Mouse (Mus musculus): ENCODE measurements around the gene Cacng8. TPM values are rescaled to one million over a fixed set of nuclear protein-coding genes. Genes with fewer than 3 reads are reported as not detected.

Cacng8 gene
- polyA plus RNA-seq, 1 experiment = 26.3 TPM

- no peak for TF ChIP-seq CTCF (IDR thresholded peaks at IDR 0.05; ENCODE audit: borderline replicate concordance, extremely low read depth, insufficient read depth, insufficient read length)
- no peak for TF ChIP-seq POLR2A (IDR thresholded peaks at IDR 0.05; ENCODE audit: borderline replicate concordance, extremely low read depth, insufficient read depth, insufficient read length, poor library complexity, severe bottlenecking)
- no peak for DNase-seq (ENCODE audit: low read depth)
Observed at GRCm38 (mm10) chr7:3366705-3367516, 23.6 kb upstream of the Cacng8 start.

GRCm38 (mm10) chr7:3367569-3367968 lies 22.9 kb upstream of the Cacng8 start:
- TF ChIP-seq CTCF (IDR thresholded peaks at IDR 0.05; ENCODE audit: borderline replicate concordance, extremely low read depth, insufficient read depth, insufficient read length) = no peak
- no peak for TF ChIP-seq POLR2A (IDR thresholded peaks at IDR 0.05; ENCODE audit: borderline replicate concordance, extremely low read depth, insufficient read depth, insufficient read length, poor library complexity, severe bottlenecking)
- no peak for DNase-seq (ENCODE audit: low read depth)

GRCm38 (mm10) chr7:3368311-3368710 lies 22.2 kb upstream of the Cacng8 start:
- DNase-seq (ENCODE audit: low read depth) = peak; percentile 24
- TF ChIP-seq CTCF (IDR thresholded peaks at IDR 0.05; ENCODE audit: borderline replicate concordance, extremely low read depth, insufficient read depth, insufficient read length) = no peak
- no peak for TF ChIP-seq POLR2A (IDR thresholded peaks at IDR 0.05; ENCODE audit: borderline replicate concordance, extremely low read depth, insufficient read depth, insufficient read length, poor library complexity, severe bottlenecking)

GRCm38 (mm10) chr7:3369189-3369588 lies 21.3 kb upstream of the Cacng8 start:
- peak; percentile 15 for DNase-seq (ENCODE audit: low read depth)
- TF ChIP-seq CTCF (IDR thresholded peaks at IDR 0.05; ENCODE audit: borderline replicate concordance, extremely low read depth, insufficient read depth, insufficient read length) = no peak
- no peak for TF ChIP-seq POLR2A (IDR thresholded peaks at IDR 0.05; ENCODE audit: borderline replicate concordance, extremely low read depth, insufficient read depth, insufficient read length, poor library complexity, severe bottlenecking)

GRCm38 (mm10) chr7:3370407-3370806 lies 20.1 kb upstream of the Cacng8 start:
- DNase-seq (ENCODE audit: low read depth) = no peak
- no peak for TF ChIP-seq CTCF (IDR thresholded peaks at IDR 0.05; ENCODE audit: borderline replicate concordance, extremely low read depth, insufficient read depth, insufficient read length)
- TF ChIP-seq POLR2A (IDR thresholded peaks at IDR 0.05; ENCODE audit: borderline replicate concordance, extremely low read depth, insufficient read depth, insufficient read length, poor library complexity, severe bottlenecking) = no peak

GRCm38 (mm10) chr7:3372376-3372775 lies 18.1 kb upstream of the Cacng8 start:
- no peak for TF ChIP-seq POLR2A (IDR thresholded peaks at IDR 0.05; ENCODE audit: borderline replicate concordance, extremely low read depth, insufficient read depth, insufficient read length, poor library complexity, severe bottlenecking)
- no peak for TF ChIP-seq CTCF (IDR thresholded peaks at IDR 0.05; ENCODE audit: borderline replicate concordance, extremely low read depth, insufficient read depth, insufficient read length)
- no peak for DNase-seq (ENCODE audit: low read depth)

GRCm38 (mm10) chr7:3373754-3374153 lies 16.7 kb upstream of the Cacng8 start:
- DNase-seq (ENCODE audit: low read depth) = no peak
- TF ChIP-seq CTCF (IDR thresholded peaks at IDR 0.05; ENCODE audit: borderline replicate concordance, extremely low read depth, insufficient read depth, insufficient read length) (no peak), POLR2A (IDR thresholded peaks at IDR 0.05; ENCODE audit: borderline replicate concordance, extremely low read depth, insufficient read depth, insufficient read length, poor library complexity, severe bottlenecking) (no peak)

GRCm38 (mm10) chr7:3376831-3377230 lies 13.7 kb upstream of the Cacng8 start:
- no peak for DNase-seq (ENCODE audit: low read depth)
- TF ChIP-seq CTCF (IDR thresholded peaks at IDR 0.05; ENCODE audit: borderline replicate concordance, extremely low read depth, insufficient read depth, insufficient read length) (peak; percentile 66), POLR2A (IDR thresholded peaks at IDR 0.05; ENCODE audit: borderline replicate concordance, extremely low read depth, insufficient read depth, insufficient read length, poor library complexity, severe bottlenecking) (no peak)

GRCm38 (mm10) chr7:3382123-3382522 lies 8.4 kb upstream of the Cacng8 start:
- no peak for TF ChIP-seq POLR2A (IDR thresholded peaks at IDR 0.05; ENCODE audit: borderline replicate concordance, extremely low read depth, insufficient read depth, insufficient read length, poor library complexity, severe bottlenecking)
- TF ChIP-seq CTCF (IDR thresholded peaks at IDR 0.05; ENCODE audit: borderline replicate concordance, extremely low read depth, insufficient read depth, insufficient read length) = no peak
- no peak for DNase-seq (ENCODE audit: low read depth)

- TF ChIP-seq POLR2A (IDR thresholded peaks at IDR 0.05; ENCODE audit: borderline replicate concordance, extremely low read depth, insufficient read depth, insufficient read length, poor library complexity, severe bottlenecking) (no peak), CTCF (IDR thresholded peaks at IDR 0.05; ENCODE audit: borderline replicate concordance, extremely low read depth, insufficient read depth, insufficient read length) (no peak)
- no peak for DNase-seq (ENCODE audit: low read depth)
Observed at GRCm38 (mm10) chr7:3384807-3385319, 5.6 kb upstream of the Cacng8 start.

- DNase-seq (ENCODE audit: low read depth) = no peak
- TF ChIP-seq POLR2A (IDR thresholded peaks at IDR 0.05; ENCODE audit: borderline replicate concordance, extremely low read depth, insufficient read depth, insufficient read length, poor library complexity, severe bottlenecking) (no peak), CTCF (IDR thresholded peaks at IDR 0.05; ENCODE audit: borderline replicate concordance, extremely low read depth, insufficient read depth, insufficient read length) (no peak)
Observed at GRCm38 (mm10) chr7:3386036-3386730, 4.3 kb upstream of the Cacng8 start.

All from brain, embryonic 14.5 days (tissue).